In the genomic region with DNA sequence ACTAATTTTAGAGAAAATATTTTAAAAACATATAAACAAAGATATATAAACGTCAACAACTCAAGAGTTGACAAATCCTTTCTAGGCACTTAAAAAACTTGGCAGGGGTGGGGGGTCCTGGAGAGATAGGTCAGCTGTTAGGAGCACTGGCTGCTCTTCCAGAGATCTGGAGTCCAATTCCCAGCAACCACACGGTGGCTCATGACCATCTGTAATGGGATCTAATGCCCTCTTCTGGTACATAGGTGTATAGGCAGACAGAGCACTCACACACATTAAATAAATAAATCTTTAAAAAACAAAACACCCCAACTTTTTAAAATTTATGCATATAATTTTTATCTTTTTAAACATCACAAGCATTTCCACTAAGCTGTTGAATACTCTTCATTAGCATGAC, we compare ENCODE assay signal across 11 mouse cellular contexts. TPM values are rescaled to one million over a fixed set of nuclear protein-coding genes. Genes with fewer than 3 reads are reported as not detected.
DNase-seq lines count a peak whose midpoint lies in the region; ATAC-seq and TF ChIP-seq lines count a peak whose summit lies in the region.
"Had no signal": no experiment of that assay in that cellular context is flagged by ENCODE, and none has a peak within 500 bp of the region (broad histone marks: within the 10 kb centered on the region; RNA-seq: fewer than 3 reads in every experiment).

No protein-coding gene starts in this region.

- TF ChIP-seq POLR2A in bone marrow macrophage, adult 2 months (IDR thresholded peaks at IDR 0.05; ENCODE audit: borderline replicate concordance, low read depth, low read length) = no peak

- intact Hi-C loops in heart, postnatal 25 days (cut with DNase I) = loop anchor here (5.0 kb wide), 1 partner anchor 215 kb away; no protein-coding TSS in a partner anchor

- no peaks in the 10 kb centered on the region for H3K9me3 ChIP-seq in hindbrain, postnatal 0 days (ENCODE audit: low read length)
- no peaks in the 10 kb centered on the region for H3K9me3 ChIP-seq in hindbrain, embryonic 10.5 days
- H3K9me3 ChIP-seq in midbrain, embryonic 14.5 days (ENCODE audit: control insufficient read depth, low read length) = no peaks in the 10 kb centered on the region
- H3K9me3 ChIP-seq in midbrain, embryonic 15.5 days = no peaks in the 10 kb centered on the region

- H3K27me3 ChIP-seq in hindbrain, postnatal 0 days (ENCODE audit: insufficient read depth, low read length) = no peaks in the 10 kb centered on the region
- no peaks in the 10 kb centered on the region for H3K27me3 ChIP-seq in hindbrain, embryonic 10.5 days (ENCODE audit: insufficient read depth, poor library complexity, severe bottlenecking)
- H3K27me3 ChIP-seq in midbrain, embryonic 14.5 days (ENCODE audit: control insufficient read depth, insufficient read depth, low read length) = no peaks in the 10 kb centered on the region
- H3K27me3 ChIP-seq in midbrain, embryonic 15.5 days (replicated peaks) = no peaks in the 10 kb centered on the region

- H3K27ac ChIP-seq in hindbrain, postnatal 0 days = no peak overlapping the region
- no peak overlapping the region for H3K27ac ChIP-seq in hindbrain, embryonic 10.5 days
- no peak overlapping the region for H3K27ac ChIP-seq in midbrain, embryonic 14.5 days (replicated peaks; ENCODE audit: low read depth, low read length)
- H3K27ac ChIP-seq in midbrain, embryonic 15.5 days = no peak overlapping the region
- H3K27ac ChIP-seq in bone marrow macrophage, adult 2 months (ENCODE audit: insufficient read depth, low read depth, low read length) = no peak overlapping the region

- H3K36me3 ChIP-seq in hindbrain, postnatal 0 days (ENCODE audit: insufficient read depth, low read length) = no peaks in the 10 kb centered on the region
- no peaks in the 10 kb centered on the region for H3K36me3 ChIP-seq in hindbrain, embryonic 10.5 days
- H3K36me3 ChIP-seq in midbrain, embryonic 14.5 days (ENCODE audit: control insufficient read depth, insufficient read depth, low read length) = no peaks in the 10 kb centered on the region
- no peaks in the 10 kb centered on the region for H3K36me3 ChIP-seq in midbrain, embryonic 15.5 days (replicated peaks)

- H3K4me1 ChIP-seq in hindbrain, postnatal 0 days (ENCODE audit: insufficient read depth, low read length) = no peaks in the 10 kb centered on the region
- H3K4me1 ChIP-seq in hindbrain, embryonic 10.5 days (replicated peaks) = peaks cover 13% of the 10 kb centered on the region
- peaks cover 8% of the 10 kb centered on the region; the same call in 1 of the 2 replicates for H3K4me1 ChIP-seq in midbrain, embryonic 14.5 days (ENCODE audit: control insufficient read depth, insufficient read depth, low read length)
- H3K4me1 ChIP-seq in midbrain, embryonic 15.5 days = peaks cover 8% of the 10 kb centered on the region
- H3K4me1 ChIP-seq in bone marrow macrophage, adult 2 months (ENCODE audit: control insufficient read depth, insufficient read depth, low read length) = peaks cover 16% of the 10 kb centered on the region

- DNase-seq in hindbrain, postnatal 0 days (ENCODE audit: low spot score) = peak; percentile 49
- no peak for DNase-seq in hindbrain, embryonic 10.5 days (ENCODE audit: low spot score)
- peak; percentile 50 for DNase-seq in midbrain, embryonic 14.5 days
- no peak for DNase-seq in heart, postnatal 25 days (ENCODE audit: low spot score)
- DNase-seq: heart, postnatal 4 days; right cerebral cortex, postnatal 4 days; thymus, postnatal 4 days had no signal

- no peak overlapping the region for H3K4me3 ChIP-seq in hindbrain, postnatal 0 days (ENCODE audit: low read length)
- no peak overlapping the region for H3K4me3 ChIP-seq in hindbrain, embryonic 10.5 days
- H3K4me3 ChIP-seq in midbrain, embryonic 14.5 days (replicated peaks; ENCODE audit: low read depth, low read length) = no peak overlapping the region
- no peak overlapping the region for H3K4me3 ChIP-seq in midbrain, embryonic 15.5 days
- H3K4me3 ChIP-seq in bone marrow macrophage, adult 2 months (ENCODE audit: insufficient read depth, low read length) = no peak overlapping the region

- peak; percentile 66 for TF ChIP-seq CTCF in hindbrain, postnatal 0 days (IDR thresholded peaks at IDR 0.05; ENCODE audit: low read depth)
- TF ChIP-seq CTCF in bone marrow macrophage, adult 2 months (IDR thresholded peaks at IDR 0.05; ENCODE audit: low read depth, low read length) = peak; percentile 47

- peak; percentile 61; the same call in 1 of the 2 replicates for ATAC-seq in hindbrain, postnatal 0 days
- ATAC-seq in midbrain, embryonic 14.5 days (ENCODE audit: low FRiP score, low TSS enrichment) = no peak
- ATAC-seq in midbrain, embryonic 15.5 days (replicated peaks) = no peak
- no peak for ATAC-seq in erythroid progenitor cell, adult 5-6 weeks (replicated peaks; ENCODE audit: low FRiP score, poor library complexity, severe bottlenecking)
- ATAC-seq: forebrain, embryonic 16.5 days had no signal

- no peak overlapping the region for H3K4me2 ChIP-seq in hindbrain, postnatal 0 days (ENCODE audit: low read depth, low read length)
- no peak overlapping the region for H3K4me2 ChIP-seq in midbrain, embryonic 14.5 days (ENCODE audit: low read length)
- H3K4me2 ChIP-seq in midbrain, embryonic 15.5 days = no peak overlapping the region

- WGBS in hindbrain, postnatal 0 days = 16% methylated on average over 2 of the region's 2 CpGs
- 11% methylated on average over 2 of the region's 2 CpGs for WGBS in hindbrain, embryonic 10.5 days
- WGBS in midbrain, embryonic 14.5 days = 14% methylated on average over 2 of the region's 2 CpGs
- WGBS in midbrain, embryonic 15.5 days = 13% methylated on average over 2 of the region's 2 CpGs

- H3K9ac ChIP-seq in hindbrain, postnatal 0 days (replicated peaks; ENCODE audit: low read length) = no peak overlapping the region
- H3K9ac ChIP-seq in midbrain, embryonic 14.5 days (replicated peaks; ENCODE audit: low read length) = no peak overlapping the region
- no peak overlapping the region for H3K9ac ChIP-seq in midbrain, embryonic 15.5 days

RNA-seq across cellular contexts. Expression of a gene that starts 5.4 kb away (rescaled TPM):
- total RNA-seq in hindbrain, postnatal 0 days (2014; rRNA removed) = 49.6 and 49.7 TPM in 2 replicates
- 50.4 and 51.6 TPM in 2 replicates for polyA plus RNA-seq in hindbrain, postnatal 0 days (2015; fragmentation: Nextera tagmentation; extraction: Ambion mirVana)
- 57.4 and 63.7 TPM in 2 replicates for polyA plus RNA-seq in hindbrain, embryonic 10.5 days (2016; fragmentation: Nextera tagmentation; extraction: Ambion mirVana)
- 42.0 and 61.6 TPM in 2 replicates for polyA plus RNA-seq in midbrain, embryonic 14.5 days (2014; fragmentation: Nextera tagmentation; extraction: Ambion mirVana)
- polyA plus RNA-seq in midbrain, embryonic 15.5 days (2015; fragmentation: Nextera tagmentation; extraction: Ambion mirVana) = 44.2 and 47.1 TPM in 2 replicates
- 16.1 and 17.3 TPM in 2 replicates for polyA plus RNA-seq in bone marrow macrophage, adult 2 months (2012; ENCODE audit: insufficient read depth, insufficient read length, missing spikeins)
- 12.6 and 16.8 TPM in 2 replicates for total RNA-seq in erythroid progenitor cell, adult 5-6 weeks (2015; ENCODE audit: low replicate concordance)
- total RNA-seq in erythroid progenitor cell, adult 5-6 weeks (2017; ENCODE audit: low replicate concordance) = 10.4 and 19.3 TPM in 2 replicates
- 10 to 100 TPM; 70.0 to 76.2 TPM for total RNA-seq in heart, postnatal 25 days (2021)

RNA-seq across cellular contexts. Expression of a gene that starts 40.9 kb away (rescaled TPM):
- total RNA-seq in hindbrain, postnatal 0 days (2014; rRNA removed) = 36.2 and 45.4 TPM in 2 replicates
- 18.0 and 18.3 TPM in 2 replicates for polyA plus RNA-seq in hindbrain, postnatal 0 days (2015; fragmentation: Nextera tagmentation; extraction: Ambion mirVana)
- 37.8 and 38.5 TPM in 2 replicates for polyA plus RNA-seq in hindbrain, embryonic 10.5 days (2016; fragmentation: Nextera tagmentation; extraction: Ambion mirVana)
- polyA plus RNA-seq in midbrain, embryonic 14.5 days (2014; fragmentation: Nextera tagmentation; extraction: Ambion mirVana) = 48.3 and 67.7 TPM in 2 replicates
- polyA plus RNA-seq in midbrain, embryonic 15.5 days (2015; fragmentation: Nextera tagmentation; extraction: Ambion mirVana) = 34.4 and 40.8 TPM in 2 replicates
- polyA plus RNA-seq in bone marrow macrophage, adult 2 months (2012; ENCODE audit: insufficient read depth, insufficient read length, missing spikeins) = 30.1 and 33.8 TPM in 2 replicates
- 157 and 167 TPM in 2 replicates for total RNA-seq in erythroid progenitor cell, adult 5-6 weeks (2015; ENCODE audit: low replicate concordance)
- total RNA-seq in erythroid progenitor cell, adult 5-6 weeks (2017; ENCODE audit: low replicate concordance) = 77.0 and 106 TPM in 2 replicates
- total RNA-seq in heart, postnatal 25 days (2021) = 10 to 100 TPM; 25.0 to 31.1 TPM

Comparison
In these comparisons a context has a peak if more than half of its experiments do, and no peak if none do; other contexts are left out.
1. DNase-seq: peak in hindbrain, postnatal 0 days (single experiment) and midbrain, embryonic 14.5 days (single experiment); none in hindbrain, embryonic 10.5 days (single experiment) and heart, postnatal 25 days (single experiment).